Mouse (Mus musculus) heart, embryonic 12.5 days (tissue): Measurements from ENCODE around the gene Afg3l1. TPM values are rescaled to one million over a fixed set of nuclear protein-coding genes. Genes with fewer than 3 reads are reported as not detected.
"Not testable (repeated sequence)": the region's sequence is repeated elsewhere in the genome, so short reads cannot be mapped to it uniquely, and the experiment has no call there.

Source experiments
- ATAC-seq: fragments of 200-750 bp; cut with Nextera tagmentation; 2 replicates; pipeline ENCODE4 v1.8.0; 2017; ENCODE audit warnings: moderate TSS enrichment, moderate library complexity; ENCODE audit not compliant: insufficient number of reproducible peaks, low FRiP score
- H3K27ac ChIP-seq: fragments of 300-500 bp; sonication (generic); 2 replicates; pipeline ENCODE4 v1.5.1; 2016; ENCODE audit warnings: mild to moderate bottlenecking, moderate library complexity; ENCODE audit not compliant: poor library complexity, severe bottlenecking
- H3K27me3 ChIP-seq: fragments of 300-500 bp; sonication (generic); replicated peaks from 2 replicates; pipeline ENCODE4 v1.6.1; 2016; ENCODE audit warnings: mild to moderate bottlenecking, moderate library complexity
- H3K36me3 ChIP-seq: fragments of 300-500 bp; sonication (generic); 2 replicates; pipeline ENCODE4 v1.6.1; 2016; ENCODE audit warnings: mild to moderate bottlenecking, moderate library complexity
- H3K4me1 ChIP-seq: fragments of 300-500 bp; sonication (generic); replicated peaks from 2 replicates; pipeline ENCODE4 v1.6.1; 2016; ENCODE audit warnings: mild to moderate bottlenecking
- H3K4me2 ChIP-seq: fragments of 300-500 bp; sonication (generic); 2 replicates; pipeline ENCODE4 v1.6.1; 2016; ENCODE audit warnings: mild to moderate bottlenecking, moderate library complexity
- H3K4me3 ChIP-seq: fragments of 300-500 bp; sonication (generic); 2 replicates; pipeline ENCODE4 v1.5.1; 2016; ENCODE audit warnings: mild to moderate bottlenecking
- H3K9ac ChIP-seq: fragments of 300-500 bp; sonication (generic); 2 replicates; pipeline ENCODE4 v1.6.1; 2016; ENCODE audit warnings: mild to moderate bottlenecking, moderate library complexity
- H3K9me3 ChIP-seq: fragments of 300-500 bp; sonication (generic); replicated peaks from 2 replicates; pipeline ENCODE4 v1.6.1; 2016; ENCODE audit warnings: mild to moderate bottlenecking, moderate library complexity
- WGBS: fragments of 180-500 bp; shearing (Covaris S2); methylation state at CpG from one replicate; pipeline ENCODE4 v1.1.7; 2016; 5-methylcytosine and 5-hydroxymethylcytosine counted together
- polyA plus RNA-seq: library from polyadenylated mRNA; unstranded; fragments of >200 nt; fragmentation: Nextera tagmentation; extraction: Ambion mirVana; gene quantifications from 2 replicates; pipeline ENCODE4 v1.2.1, GENCODE M21; 2016

The Afg3l1 gene
- polyA plus RNA-seq, 1 experiment from 2014 or later: 56.4 TPM

GRCm38 (mm10) chr8:123442871-123443575 is 34.7 kb upstream of the Afg3l1 start:
- Histone ChIP-seq H3K9me3 (no peaks in the 10 kb centered on the region), H3K4me3 (peak overlapping the region; percentile 54), H3K4me2 (peak overlapping the region; percentile 73), H3K27me3 (no peaks in the 10 kb centered on the region), H3K36me3 (no peaks in the 10 kb centered on the region), H3K9ac (peak overlapping the region; percentile 69), H3K4me1 (peaks cover 35% of the 10 kb centered on the region), H3K27ac (peak overlapping the region; percentile 6; the same call in 1 of the 2 replicates)
- WGBS: 1% methylated on average over 41 of the region's 41 CpGs
- peak; percentile 92 for ATAC-seq

GRCm38 (mm10) chr8:123443576-123443921 is 34.2 kb upstream of the Afg3l1 start:
- 36% methylated on average over 4 of the region's 4 CpGs for WGBS
- ATAC-seq: no peak
- H3K27ac ChIP-seq: no peak overlapping the region
- no peaks in the 10 kb centered on the region for H3K36me3 ChIP-seq
- peak overlapping the region; percentile 73 for H3K4me2 ChIP-seq
- H3K4me1 ChIP-seq: peaks cover 35% of the 10 kb centered on the region
- H3K27me3 ChIP-seq: no peaks in the 10 kb centered on the region
- peak overlapping the region; percentile 54 for H3K4me3 ChIP-seq
- H3K9me3 ChIP-seq: no peaks in the 10 kb centered on the region
- H3K9ac ChIP-seq: peak overlapping the region; percentile 69

- H3K27ac ChIP-seq: no peak overlapping the region
- no peaks in the 10 kb centered on the region for H3K9me3 ChIP-seq
- peaks cover 1% of the 10 kb centered on the region; the same call in 1 of the 2 replicates for H3K36me3 ChIP-seq
- peaks cover 35% of the 10 kb centered on the region for H3K4me1 ChIP-seq
- ATAC-seq: no peak
- H3K4me3 ChIP-seq: no peak overlapping the region
- H3K9ac ChIP-seq: no peak overlapping the region
- WGBS: 84% methylated on average over 6 of the region's 6 CpGs
- no peaks in the 10 kb centered on the region for H3K27me3 ChIP-seq
- peak overlapping the region; percentile 73 for H3K4me2 ChIP-seq
Observed at GRCm38 (mm10) chr8:123444131-123444530, 33.6 kb upstream of the Afg3l1 start.

GRCm38 (mm10) chr8:123445981-123446380 is 31.7 kb upstream of the Afg3l1 start:
- H3K4me2 ChIP-seq: no peak overlapping the region
- peaks cover 35% of the 10 kb centered on the region for H3K4me1 ChIP-seq
- H3K4me3 ChIP-seq: no peak overlapping the region
- H3K36me3 ChIP-seq: peaks cover 13% of the 10 kb centered on the region; the same call in 1 of the 2 replicates
- H3K9ac ChIP-seq: no peak overlapping the region
- no peaks in the 10 kb centered on the region for H3K9me3 ChIP-seq
- peak overlapping the region; percentile 42; the same call in 1 of the 2 replicates for H3K27ac ChIP-seq
- WGBS: 75% methylated on average over 10 of the region's 10 CpGs
- H3K27me3 ChIP-seq: no peaks in the 10 kb centered on the region
- ATAC-seq: no peak

- H3K4me3 ChIP-seq: no peak overlapping the region
- WGBS: 39% methylated on average over 6 of the region's 6 CpGs
- peaks cover 20% of the 10 kb centered on the region; the same call in 1 of the 2 replicates for H3K36me3 ChIP-seq
- peaks cover 35% of the 10 kb centered on the region for H3K4me1 ChIP-seq
- H3K27me3 ChIP-seq: no peaks in the 10 kb centered on the region
- no peak overlapping the region for H3K4me2 ChIP-seq
- ATAC-seq: no peak
- peak overlapping the region; percentile 42; the same call in 1 of the 2 replicates for H3K27ac ChIP-seq
- H3K9ac ChIP-seq: no peak overlapping the region
- H3K9me3 ChIP-seq: no peaks in the 10 kb centered on the region
Observed at GRCm38 (mm10) chr8:123446799-123447198, 30.9 kb upstream of the Afg3l1 start.

GRCm38 (mm10) chr8:123450783-123451182 is 26.9 kb upstream of the Afg3l1 start:
- no peak overlapping the region for H3K4me3 ChIP-seq
- no peak overlapping the region for H3K27ac ChIP-seq
- peaks cover 56% of the 10 kb centered on the region for H3K36me3 ChIP-seq
- H3K9me3 ChIP-seq: no peaks in the 10 kb centered on the region
- H3K9ac ChIP-seq: no peak overlapping the region
- no peak overlapping the region for H3K4me2 ChIP-seq
- 86% methylated on average over 5 of the region's 5 CpGs for WGBS
- ATAC-seq: no peak
- peaks cover 20% of the 10 kb centered on the region for H3K4me1 ChIP-seq
- no peaks in the 10 kb centered on the region for H3K27me3 ChIP-seq

GRCm38 (mm10) chr8:123451747-123452146 is 26.0 kb upstream of the Afg3l1 start:
- not testable (repeated sequence) for H3K4me3 ChIP-seq, ATAC-seq, H3K27me3 ChIP-seq, H3K27ac ChIP-seq, H3K4me2 ChIP-seq, H3K9ac ChIP-seq, H3K9me3 ChIP-seq
- WGBS: 89% methylated on average over 12 of the region's 12 CpGs
- peaks cover 10% of the 10 kb centered on the region for H3K4me1 ChIP-seq
- H3K36me3 ChIP-seq: peaks cover 66% of the 10 kb centered on the region

GRCm38 (mm10) chr8:123452149-123452548 is 25.6 kb upstream of the Afg3l1 start:
- Histone ChIP-seq H3K4me1 (peaks cover 6% of the 10 kb centered on the region), H3K36me3 (peaks cover 70% of the 10 kb centered on the region), H3K27ac (no peak overlapping the region), H3K27me3 (no peaks in the 10 kb centered on the region), H3K9ac (no peak overlapping the region), H3K4me2 (no peak overlapping the region), H3K9me3 (no peaks in the 10 kb centered on the region), H3K4me3 (no peak overlapping the region)
- ATAC-seq: no peak
- 73% methylated on average over 4 of the region's 4 CpGs for WGBS

- Histone ChIP-seq H3K27ac (no peak overlapping the region), H3K4me3 (no peak overlapping the region), H3K27me3 (no peaks in the 10 kb centered on the region), H3K4me2 (no peak overlapping the region), H3K4me1 (no peaks in the 10 kb centered on the region), H3K9me3 (no peaks in the 10 kb centered on the region), H3K36me3 (peaks cover 80% of the 10 kb centered on the region), H3K9ac (no peak overlapping the region)
- ATAC-seq: no peak
- WGBS: 72% methylated on average over 7 of the region's 7 CpGs
Observed at GRCm38 (mm10) chr8:123453291-123453690, 24.4 kb upstream of the Afg3l1 start.

GRCm38 (mm10) chr8:123453951-123454350 is 23.8 kb upstream of the Afg3l1 start:
- 82% methylated on average over 5 of the region's 5 CpGs for WGBS
- no peak for ATAC-seq

GRCm38 (mm10) chr8:123454559-123454958 is 23.1 kb upstream of the Afg3l1 start:
- peaks cover 87% of the 10 kb centered on the region for H3K36me3 ChIP-seq

More at GRCm38 (mm10) chr8:123453951-123454350, 23.8 kb upstream of the Afg3l1 start:
- Histone ChIP-seq H3K27ac (no peak overlapping the region), H3K4me3 (no peak overlapping the region), H3K9me3 (no peaks in the 10 kb centered on the region), H3K27me3 (no peaks in the 10 kb centered on the region), H3K4me1 (no peaks in the 10 kb centered on the region), H3K36me3 (peaks cover 87% of the 10 kb centered on the region), H3K9ac (no peak overlapping the region), H3K4me2 (no peak overlapping the region)

GRCm38 (mm10) chr8:123463651-123464050 is 14.1 kb upstream of the Afg3l1 start:
- Histone ChIP-seq H3K4me1 (no peaks in the 10 kb centered on the region), H3K9ac (no peak overlapping the region), H3K27ac (no peak overlapping the region), H3K9me3 (no peaks in the 10 kb centered on the region), H3K36me3 (peaks cover 52% of the 10 kb centered on the region), H3K4me2 (no peak overlapping the region), H3K4me3 (no peak overlapping the region), H3K27me3 (no peaks in the 10 kb centered on the region)
- 82% methylated on average over 4 of the region's 4 CpGs for WGBS
- ATAC-seq: no peak

More at GRCm38 (mm10) chr8:123454559-123454958, 23.1 kb upstream of the Afg3l1 start:
- WGBS: 91% methylated on average over 6 of the region's 6 CpGs
- Histone ChIP-seq H3K9me3 (no peaks in the 10 kb centered on the region), H3K9ac (no peak overlapping the region), H3K27ac (no peak overlapping the region), H3K4me3 (no peak overlapping the region), H3K4me1 (no peaks in the 10 kb centered on the region), H3K27me3 (no peaks in the 10 kb centered on the region), H3K4me2 (no peak overlapping the region)
- ATAC-seq: no peak
